Mouse (Mus musculus): Measurements from ENCODE around the gene Pcna. TPM values are rescaled to one million over a fixed set of nuclear protein-coding genes. Genes with fewer than 3 reads are reported as not detected.

The Pcna gene
- polyA plus RNA-seq, 1 experiment from 2014 or later, result 410 TPM

- Histone ChIP-seq H3K4me3 (ENCODE audit: low read depth, low read length) (no peak overlapping the region), H3K9ac (ENCODE audit: low read length) (no peak overlapping the region), H3K36me3 (ENCODE audit: control insufficient read depth, insufficient read depth, low read length) (no peaks in the 10 kb centered on the region), H3K27me3 (ENCODE audit: control insufficient read depth, insufficient read depth, low read length) (no peaks in the 10 kb centered on the region), H3K27ac (replicated peaks; ENCODE audit: low read depth, low read length) (no peak overlapping the region), H3K4me2 (ENCODE audit: low read depth, severe bottlenecking) (no peak overlapping the region), H3K9me3 (ENCODE audit: control insufficient read depth, low read length) (no peaks in the 10 kb centered on the region), H3K4me1 (ENCODE audit: control insufficient read depth, insufficient read depth, low read length) (peaks cover 10% of the 10 kb centered on the region)
- no peak for ATAC-seq (ENCODE audit: insufficient number of reproducible peaks, low FRiP score, low TSS enrichment, low read depth)
- no peak for DNase-seq (ENCODE audit: low spot score)
- WGBS, result 83% methylated on average over 4 of the region's 4 CpGs
Observed at GRCm38 (mm10) chr2:132279978-132280377, 26.9 kb upstream of the Pcna start.

GRCm38 (mm10) chr2:132279336-132279882 is 26.3 kb upstream of the Pcna start:
- no peak overlapping the region for H3K4me3 ChIP-seq (ENCODE audit: low read depth, low read length)
- 82% methylated on average over 3 of the region's 3 CpGs for WGBS
- DNase-seq (ENCODE audit: low spot score) (no peak), ATAC-seq (ENCODE audit: insufficient number of reproducible peaks, low FRiP score, low TSS enrichment, low read depth) (no peak)
- H3K9me3 ChIP-seq (ENCODE audit: control insufficient read depth, low read length), result no peaks in the 10 kb centered on the region
- H3K36me3 ChIP-seq (ENCODE audit: control insufficient read depth, insufficient read depth, low read length), result no peaks in the 10 kb centered on the region
- H3K4me1 ChIP-seq (ENCODE audit: control insufficient read depth, insufficient read depth, low read length), result peaks cover 10% of the 10 kb centered on the region
- no peak overlapping the region for H3K4me2 ChIP-seq (ENCODE audit: low read depth, severe bottlenecking)
- H3K27me3 ChIP-seq (ENCODE audit: control insufficient read depth, insufficient read depth, low read length), result no peaks in the 10 kb centered on the region
- H3K27ac ChIP-seq (replicated peaks; ENCODE audit: low read depth, low read length), result no peak overlapping the region
- no peak overlapping the region for H3K9ac ChIP-seq (ENCODE audit: low read length)

- Histone ChIP-seq H3K4me2 (ENCODE audit: low read depth, severe bottlenecking) (no peak overlapping the region), H3K36me3 (ENCODE audit: control insufficient read depth, insufficient read depth, low read length) (no peaks in the 10 kb centered on the region), H3K27me3 (ENCODE audit: control insufficient read depth, insufficient read depth, low read length) (no peaks in the 10 kb centered on the region), H3K4me3 (ENCODE audit: low read depth, low read length) (no peak overlapping the region), H3K9ac (ENCODE audit: low read length) (no peak overlapping the region), H3K27ac (replicated peaks; ENCODE audit: low read depth, low read length) (no peak overlapping the region), H3K4me1 (ENCODE audit: control insufficient read depth, insufficient read depth, low read length) (peaks cover 10% of the 10 kb centered on the region), H3K9me3 (ENCODE audit: control insufficient read depth, low read length) (no peaks in the 10 kb centered on the region)
- 78% methylated on average over 8 of the region's 8 CpGs for WGBS
- ATAC-seq (ENCODE audit: insufficient number of reproducible peaks, low FRiP score, low TSS enrichment, low read depth), result no peak
- no peak for DNase-seq (ENCODE audit: low spot score)
Observed at GRCm38 (mm10) chr2:132278273-132278853, 25.2 kb upstream of the Pcna start.

- Histone ChIP-seq H3K36me3 (ENCODE audit: control insufficient read depth, insufficient read depth, low read length) (no peaks in the 10 kb centered on the region), H3K4me3 (ENCODE audit: low read depth, low read length) (no peak overlapping the region), H3K27me3 (ENCODE audit: control insufficient read depth, insufficient read depth, low read length) (no peaks in the 10 kb centered on the region), H3K4me2 (ENCODE audit: low read depth, severe bottlenecking) (no peak overlapping the region), H3K9me3 (ENCODE audit: control insufficient read depth, low read length) (no peaks in the 10 kb centered on the region), H3K4me1 (ENCODE audit: control insufficient read depth, insufficient read depth, low read length) (peaks cover 3% of the 10 kb centered on the region; the same call in 1 of the 2 replicates), H3K9ac (ENCODE audit: low read length) (no peak overlapping the region), H3K27ac (replicated peaks; ENCODE audit: low read depth, low read length) (no peak overlapping the region)
- DNase-seq (ENCODE audit: low spot score) (no peak), ATAC-seq (ENCODE audit: insufficient number of reproducible peaks, low FRiP score, low TSS enrichment, low read depth) (no peak)
- 89% methylated on average over 4 of the region's 4 CpGs for WGBS
Observed at GRCm38 (mm10) chr2:132276249-132276648, 23.1 kb upstream of the Pcna start.

GRCm38 (mm10) chr2:132275527-132275926 is 22.4 kb upstream of the Pcna start:
- H3K9me3 ChIP-seq (ENCODE audit: control insufficient read depth, low read length), result no peaks in the 10 kb centered on the region
- no peak for DNase-seq (ENCODE audit: low spot score)
- H3K4me2 ChIP-seq (ENCODE audit: low read depth, severe bottlenecking), result no peak overlapping the region
- peaks cover 3% of the 10 kb centered on the region; the same call in 1 of the 2 replicates for H3K4me1 ChIP-seq (ENCODE audit: control insufficient read depth, insufficient read depth, low read length)
- no peak for ATAC-seq (ENCODE audit: insufficient number of reproducible peaks, low FRiP score, low TSS enrichment, low read depth)
- WGBS, result 77% methylated on average over 4 of the region's 4 CpGs
- H3K4me3 ChIP-seq (ENCODE audit: low read depth, low read length), result no peak overlapping the region
- no peak overlapping the region for H3K27ac ChIP-seq (replicated peaks; ENCODE audit: low read depth, low read length)
- H3K9ac ChIP-seq (ENCODE audit: low read length), result no peak overlapping the region
- H3K36me3 ChIP-seq (ENCODE audit: control insufficient read depth, insufficient read depth, low read length), result no peaks in the 10 kb centered on the region
- H3K27me3 ChIP-seq (ENCODE audit: control insufficient read depth, insufficient read depth, low read length), result no peaks in the 10 kb centered on the region

- peaks cover 3% of the 10 kb centered on the region; the same call in 1 of the 2 replicates for H3K4me1 ChIP-seq (ENCODE audit: control insufficient read depth, insufficient read depth, low read length)
- H3K36me3 ChIP-seq (ENCODE audit: control insufficient read depth, insufficient read depth, low read length), result no peaks in the 10 kb centered on the region
- no peaks in the 10 kb centered on the region for H3K27me3 ChIP-seq (ENCODE audit: control insufficient read depth, insufficient read depth, low read length)
- H3K4me3 ChIP-seq (ENCODE audit: low read depth, low read length), result no peak overlapping the region
- no peak overlapping the region for H3K27ac ChIP-seq (replicated peaks; ENCODE audit: low read depth, low read length)
- ATAC-seq (ENCODE audit: insufficient number of reproducible peaks, low FRiP score, low TSS enrichment, low read depth), result no peak
- no peaks in the 10 kb centered on the region for H3K9me3 ChIP-seq (ENCODE audit: control insufficient read depth, low read length)
- H3K4me2 ChIP-seq (ENCODE audit: low read depth, severe bottlenecking), result no peak overlapping the region
- 68% methylated on average over 6 of the region's 6 CpGs for WGBS
- DNase-seq (ENCODE audit: low spot score), result no peak
- no peak overlapping the region for H3K9ac ChIP-seq (ENCODE audit: low read length)
Observed at GRCm38 (mm10) chr2:132272694-132273389, 19.7 kb upstream of the Pcna start.

GRCm38 (mm10) chr2:132270331-132270951 is 17.3 kb upstream of the Pcna start:
- Histone ChIP-seq H3K27ac (replicated peaks; ENCODE audit: low read depth, low read length) (no peak overlapping the region), H3K4me1 (ENCODE audit: control insufficient read depth, insufficient read depth, low read length) (peaks cover 3% of the 10 kb centered on the region; the same call in 1 of the 2 replicates), H3K4me3 (ENCODE audit: low read depth, low read length) (no peak overlapping the region), H3K9ac (ENCODE audit: low read length) (no peak overlapping the region), H3K4me2 (ENCODE audit: low read depth, severe bottlenecking) (no peak overlapping the region), H3K27me3 (ENCODE audit: control insufficient read depth, insufficient read depth, low read length) (no peaks in the 10 kb centered on the region), H3K9me3 (ENCODE audit: control insufficient read depth, low read length) (no peaks in the 10 kb centered on the region), H3K36me3 (ENCODE audit: control insufficient read depth, insufficient read depth, low read length) (no peaks in the 10 kb centered on the region)
- 85% methylated on average over 2 of the region's 2 CpGs for WGBS
- no peak for DNase-seq (ENCODE audit: low spot score)
- ATAC-seq (ENCODE audit: insufficient number of reproducible peaks, low FRiP score, low TSS enrichment, low read depth), result no peak

- 91% methylated on average over 3 of the region's 3 CpGs for WGBS
- no peak overlapping the region for H3K4me3 ChIP-seq (ENCODE audit: low read depth, low read length)
- no peaks in the 10 kb centered on the region for H3K27me3 ChIP-seq (ENCODE audit: control insufficient read depth, insufficient read depth, low read length)
- H3K4me2 ChIP-seq (ENCODE audit: low read depth, severe bottlenecking), result no peak overlapping the region
- no peaks in the 10 kb centered on the region for H3K36me3 ChIP-seq (ENCODE audit: control insufficient read depth, insufficient read depth, low read length)
- DNase-seq (ENCODE audit: low spot score), result no peak
- H3K9ac ChIP-seq (ENCODE audit: low read length), result no peak overlapping the region
- peaks cover 3% of the 10 kb centered on the region for H3K4me1 ChIP-seq (ENCODE audit: control insufficient read depth, insufficient read depth, low read length)
- ATAC-seq (ENCODE audit: insufficient number of reproducible peaks, low FRiP score, low TSS enrichment, low read depth), result no peak
- H3K9me3 ChIP-seq (ENCODE audit: control insufficient read depth, low read length), result no peaks in the 10 kb centered on the region
- H3K27ac ChIP-seq (replicated peaks; ENCODE audit: low read depth, low read length), result no peak overlapping the region
Observed at GRCm38 (mm10) chr2:132269217-132269616, 16.1 kb upstream of the Pcna start.

Data from limb, embryonic 11.5 days (tissue).